In genomic region chr2:20961825-20962224, GRCm38 (mm10) we compare ENCODE assay signal across 9 mouse cellular contexts. TPM values are rescaled to one million over a fixed set of nuclear protein-coding genes. Genes with fewer than 3 reads are reported as not detected.
DNase-seq lines count a peak whose midpoint lies in the region; ATAC-seq and TF ChIP-seq lines count a peak whose summit lies in the region.
"Had no signal": no experiment of that assay in that cellular context is flagged by ENCODE, and none has a peak within 500 bp of the region (broad histone marks: within the 10 kb centered on the region; RNA-seq: fewer than 3 reads in every experiment).

No protein-coding gene starts in this region.

- peak overlapping the region; percentile 96 for H3K27ac ChIP-seq in layer of hippocampus, adult 2 months
- H3K27ac ChIP-seq in hindbrain, embryonic 15.5 days (replicated peaks): no peak overlapping the region
- H3K27ac ChIP-seq: limb, embryonic 15.5 days had no signal

- TF ChIP-seq POLR2A in brain, embryonic 14.5 days (IDR thresholded peaks at IDR 0.05; ENCODE audit: borderline replicate concordance, extremely low read depth, insufficient read depth, insufficient read length, poor library complexity, severe bottlenecking): no peak

- no peaks in the 10 kb centered on the region for H3K36me3 ChIP-seq in hindbrain, embryonic 15.5 days
- H3K36me3 ChIP-seq: limb, embryonic 15.5 days had no signal

- peak overlapping the region; percentile 35 for H3K4me2 ChIP-seq in hindbrain, embryonic 15.5 days
- H3K4me2 ChIP-seq: limb, embryonic 15.5 days had no signal

- H3K4me1 ChIP-seq in hindbrain, embryonic 15.5 days (replicated peaks): peaks cover 56% of the 10 kb centered on the region

- peak overlapping the region; percentile 25 for H3K4me3 ChIP-seq in layer of hippocampus, adult 2 months
- 0 out of 2 replicates have a peak overlapping the region, but pooled peaks have one; percentile 1 for H3K4me3 ChIP-seq in hindbrain, embryonic 15.5 days
- H3K4me3 ChIP-seq: limb, embryonic 15.5 days had no signal

- no peak for ATAC-seq in hindbrain, embryonic 15.5 days (ENCODE audit: low FRiP score, low read depth)

- H3K9me3 ChIP-seq in hindbrain, embryonic 15.5 days: no peaks in the 10 kb centered on the region
- H3K9me3 ChIP-seq: limb, embryonic 15.5 days had no signal

- no peak for TF ChIP-seq CTCF in layer of hippocampus, adult 2 months (conservative IDR thresholded peaks at IDR 0.05)
- TF ChIP-seq CTCF in brain, embryonic 14.5 days (IDR thresholded peaks at IDR 0.05; ENCODE audit: borderline replicate concordance, extremely low read depth, insufficient read depth, insufficient read length): no peak

- no peaks in the 10 kb centered on the region for H3K27me3 ChIP-seq in hindbrain, embryonic 15.5 days
- H3K27me3 ChIP-seq: limb, embryonic 15.5 days had no signal

- DNase-seq in layer of hippocampus, adult 2 months (ENCODE audit: low spot score in 2 of 2): no peak
- DNase-seq in layer of hippocampus, adult 8-10 months (ENCODE audit: low spot score in 2 of 2): no peak
- DNase-seq in brain, embryonic 14.5 days (ENCODE audit: low read depth): peak; percentile 38
- DNase-seq in natural killer cell, adult 2 months (ENCODE audit: low spot score in 2 of 2): peak; percentile 44 to 56
- DNase-seq in adrenal gland, postnatal 36 days: no peak
- no peak for DNase-seq in kidney, postnatal 14 days
- no peak for DNase-seq in lung, postnatal 14 days

- 18% methylated on average over 6 of the region's 6 CpGs for WGBS in hindbrain, embryonic 15.5 days

- H3K9ac ChIP-seq in hindbrain, embryonic 15.5 days: no peak overlapping the region
- H3K9ac ChIP-seq: limb, embryonic 15.5 days had no signal

RNA-seq across cellular contexts. Expression of gene Arhgap21, which starts 6.9 kb away (rescaled TPM):
- 100 to 1,000 TPM; 358 to 386 TPM for total RNA-seq in layer of hippocampus, adult 2 months (2021)
- total RNA-seq in layer of hippocampus, adult 8-10 months (2022): 100 to 1,000 TPM; 309 to 366 (median 334) TPM
- 62.6 and 107 TPM in 2 replicates for polyA plus RNA-seq in brain, embryonic 14.5 days (2012; rRNA removed)
- 36.8 and 36.9 TPM in 2 replicates for polyA plus RNA-seq in hindbrain, embryonic 15.5 days (2015; fragmentation: Nextera tagmentation; extraction: Ambion mirVana)
- total RNA-seq in adrenal gland, postnatal 36 days (2021): 10 to 100 TPM; 77.6 to 88.4 TPM

Comparison
In these comparisons a context has a peak if more than half of its experiments do, and no peak if none do; other contexts are left out.
1. DNase-seq: peak in brain, embryonic 14.5 days (single experiment) and natural killer cell, adult 2 months (2 of 2); none in layer of hippocampus, adult 2 months (0 of 2), layer of hippocampus, adult 8-10 months (0 of 2), adrenal gland, postnatal 36 days (0 of 2), kidney, postnatal 14 days (single experiment) and lung, postnatal 14 days (single experiment).